ENCODE assay signal across 8 mouse cellular contexts in genomic region chr2:120027950-120028331, GRCm38 (mm10). TPM values are rescaled to one million over a fixed set of nuclear protein-coding genes. Genes with fewer than 3 reads are reported as not detected.
DNase-seq lines count a peak whose midpoint lies in the region; ATAC-seq and TF ChIP-seq lines count a peak whose summit lies in the region.

No protein-coding gene starts in this region.

- H3K36me3 ChIP-seq in heart, embryonic 11.5 days (ENCODE audit: control insufficient read depth, insufficient read depth, low read length): peaks cover 6% of the 10 kb centered on the region; the same call in 1 of the 2 replicates
- H3K36me3 ChIP-seq in CH12.LX (replicated peaks in 1 of 2; ENCODE audit: control insufficient read depth in 1 of 2, insufficient read depth in 1 of 2, low read length in 1 of 2): peaks cover 37 to 68% of the 10 kb centered on the region in 2 experiments
- peaks cover 21% of the 10 kb centered on the region for H3K36me3 ChIP-seq in forebrain, embryonic 15.5 days

- H3K27ac ChIP-seq in heart, embryonic 11.5 days (ENCODE audit: low read depth, low read length): peak overlapping the region; percentile 82; the same call in 1 of the 2 replicates
- H3K27ac ChIP-seq in CH12.LX (ENCODE audit: insufficient read depth, low read depth): no peak overlapping the region
- peak overlapping the region; percentile 87 for H3K27ac ChIP-seq in forebrain, embryonic 15.5 days (replicated peaks)

- TF ChIP-seq EP300 in CH12.LX (IDR thresholded peaks at IDR 0.05; ENCODE audit: low read length): no peak

- no peaks in the 10 kb centered on the region for H3K79me2 ChIP-seq in CH12.LX (replicated peaks; ENCODE audit: control insufficient read depth, extremely low read depth, insufficient read depth, poor library complexity, severe bottlenecking)

- peaks cover 8% of the 10 kb centered on the region for H3K4me1 ChIP-seq in heart, embryonic 11.5 days (ENCODE audit: control insufficient read depth, insufficient read depth, low read length)
- peaks cover 5 to 38% of the 10 kb centered on the region in 2 experiments; a peak in 3 of 4 replicates for H3K4me1 ChIP-seq in CH12.LX (ENCODE audit: control insufficient read depth in 1 of 2, insufficient read depth in 2 of 2)
- H3K4me1 ChIP-seq in forebrain, embryonic 15.5 days: peaks cover 18% of the 10 kb centered on the region

- TF ChIP-seq CTCF in CH12.LX (conservative IDR thresholded peaks at IDR 0.05 in 1 of 2, IDR thresholded peaks at IDR 0.05 in 1 of 2; ENCODE audit: low read depth in 2 of 2, low read length in 2 of 2): no peak

- 49% methylated on average over 3 of the region's 3 CpGs for WGBS in heart, embryonic 11.5 days (ENCODE audit: insufficient replicate concordance)
- WGBS in forebrain, embryonic 15.5 days: 46% methylated on average over 3 of the region's 3 CpGs

- H3K27me3 ChIP-seq in heart, embryonic 11.5 days (ENCODE audit: control insufficient read depth, insufficient read depth, low read length): no peaks in the 10 kb centered on the region
- H3K27me3 ChIP-seq in CH12.LX (replicated peaks): no peaks in the 10 kb centered on the region
- H3K27me3 ChIP-seq in forebrain, embryonic 15.5 days: no peaks in the 10 kb centered on the region

- no peak for TF ChIP-seq POLR2A in CH12.LX (IDR thresholded peaks at IDR 0.05; ENCODE audit: low read depth, low read length)

- H3K9ac ChIP-seq in heart, embryonic 11.5 days (ENCODE audit: low read depth, low read length): peak overlapping the region; percentile 96
- peak overlapping the region; percentile 64 for H3K9ac ChIP-seq in CH12.LX (ENCODE audit: insufficient read depth, low read depth)
- peak overlapping the region; percentile 80 for H3K9ac ChIP-seq in forebrain, embryonic 15.5 days (replicated peaks)

- DNase-seq in heart, adult 9 months (ENCODE audit: low spot score in 2 of 2): no peak
- peak; percentile 8 for DNase-seq in CH12.LX (ENCODE audit: extremely low read depth)
- DNase-seq in left cerebral cortex, adult 11 months (ENCODE audit: low spot score): no peak
- no peak for DNase-seq in cerebellum, adult 8-10 months
- DNase-seq in spleen, adult 18-20 months: no peak

- dilution Hi-C loops in CH12.LX (cut with MboI; ENCODE audit: extremely low pct_ligation_motif_present, extremely low pct_unique_long_range_greater_than_20kb, low sequenced_read_pairs): no loop called here

- H3K4me2 ChIP-seq in heart, embryonic 11.5 days: peak overlapping the region; percentile 77
- peak overlapping the region; percentile 65 for H3K4me2 ChIP-seq in CH12.LX (ENCODE audit: insufficient read depth, low read depth, poor library complexity, severe bottlenecking)
- H3K4me2 ChIP-seq in forebrain, embryonic 15.5 days (replicated peaks): peak overlapping the region; percentile 69

- in situ Hi-C loops in CH12.LX (cut with MboI; ENCODE audit: low pct_ligation_motif_present, low pct_unique_long_range_greater_than_20kb, low sequenced_read_pairs): no loop called here

- peak overlapping the region; percentile 83 for H3K4me3 ChIP-seq in heart, embryonic 11.5 days (ENCODE audit: low read depth, low read length)
- peak overlapping the region; percentile 72 to 83 (median 82) for H3K4me3 ChIP-seq in CH12.LX (replicated peaks in 1 of 3; ENCODE audit: low read depth in 2 of 3, low read length in 2 of 3, poor library complexity in 1 of 3)
- peak overlapping the region; percentile 73 for H3K4me3 ChIP-seq in forebrain, embryonic 15.5 days

- H3K9me3 ChIP-seq in heart, embryonic 11.5 days (replicated peaks; ENCODE audit: control insufficient read depth, low read length): no peaks in the 10 kb centered on the region
- H3K9me3 ChIP-seq in CH12.LX (replicated peaks; ENCODE audit: low read length): no peaks in the 10 kb centered on the region
- H3K9me3 ChIP-seq in forebrain, embryonic 15.5 days: no peaks in the 10 kb centered on the region

- no peak for TF ChIP-seq RAD21 in CH12.LX (IDR thresholded peaks at IDR 0.05; ENCODE audit: low read depth, low read length)

- ATAC-seq in heart, embryonic 11.5 days (replicated peaks; ENCODE audit: insufficient number of reproducible peaks, low FRiP score, low TSS enrichment): no peak
- peak; percentile 27 for ATAC-seq in forebrain, embryonic 15.5 days (replicated peaks)
- ATAC-seq in megakaryocyte progenitor cell, adult 5-6 weeks (replicated peaks; ENCODE audit: poor library complexity): peak; percentile 1; the same call in 1 of the 2 replicates

TF ChIP-seq in CH12.LX, 34 proteins besides CTCF, POLR2A, EP300 and RAD21:
- TF ChIP-seq ZC3H11A (IDR thresholded peaks at IDR 0.05; ENCODE audit: low read depth, low read length) (no peak), MYC (IDR thresholded peaks at IDR 0.05; ENCODE audit: low read depth, low read length) (no peak), TCF12 (IDR thresholded peaks at IDR 0.05; ENCODE audit: low read depth, low read length) (no peak), ELF1 (IDR thresholded peaks at IDR 0.05; ENCODE audit: low read depth, low read length) (no peak), MEF2A (IDR thresholded peaks at IDR 0.05; ENCODE audit: borderline replicate concordance, low read depth, low read length) (no peak), JUND (conservative IDR thresholded peaks at IDR 0.05; ENCODE audit: low read depth, low read length) (no peak), RCOR1 (conservative IDR thresholded peaks at IDR 0.05; ENCODE audit: low read depth, low read length) (no peak), MAZ (IDR thresholded peaks at IDR 0.05; ENCODE audit: low read depth, low read length) (no peak), CHD2 (IDR thresholded peaks at IDR 0.05; ENCODE audit: low read length) (no peak), MAX (IDR thresholded peaks at IDR 0.05; ENCODE audit: low read length) (no peak)

RNA-seq across cellular contexts. Expression of gene Gm28042, which starts 0.6 kb away (rescaled TPM):
- 0.92 and 1.8 TPM in 2 replicates for polyA plus RNA-seq in heart, embryonic 11.5 days (2014; fragmentation: Nextera tagmentation; extraction: Ambion mirVana)
- total RNA-seq in CH12.LX (2012; rRNA removed): 1.0 and 1.9 TPM in 2 replicates
- total RNA-seq in CH12.LX (2014; rRNA removed): 0.77 and 0.84 TPM in 2 replicates
- 1.8 and 2.0 TPM in 2 replicates for polyA plus RNA-seq in CH12.LX (2012; ENCODE audit: insufficient read length, low read depth)
- polyA plus RNA-seq in forebrain, embryonic 15.5 days (2015; fragmentation: Nextera tagmentation; extraction: Ambion mirVana): 5.0 and 5.1 TPM in 2 replicates
- total RNA-seq in megakaryocyte progenitor cell, adult 5-6 weeks (2015): 2.2 and 4.1 TPM in 2 replicates
- 0.50 and 0.51 TPM in 2 replicates for total RNA-seq in megakaryocyte progenitor cell, adult 5-6 weeks (2017)

RNA-seq across cellular contexts. Expression of gene Jmjd7, which starts 0.7 kb away (rescaled TPM):
- polyA plus RNA-seq in heart, embryonic 11.5 days (2014; fragmentation: Nextera tagmentation; extraction: Ambion mirVana): 12.7 and 16.0 TPM in 2 replicates
- total RNA-seq in CH12.LX (2012; rRNA removed): 12.7 and 14.6 TPM in 2 replicates
- 8.4 and 11.3 TPM in 2 replicates for total RNA-seq in CH12.LX (2014; rRNA removed)
- polyA plus RNA-seq in CH12.LX (2012; ENCODE audit: insufficient read length, low read depth): 10.6 and 15.0 TPM in 2 replicates
- 19.1 and 19.6 TPM in 2 replicates for polyA plus RNA-seq in forebrain, embryonic 15.5 days (2015; fragmentation: Nextera tagmentation; extraction: Ambion mirVana)
- total RNA-seq in megakaryocyte progenitor cell, adult 5-6 weeks (2015): 2.6 and 5.0 TPM in 2 replicates
- total RNA-seq in megakaryocyte progenitor cell, adult 5-6 weeks (2017): 1.7 and 5.4 TPM in 2 replicates

RNA-seq across cellular contexts. Expression of gene Pla2g4b, which starts 5.3 kb away (rescaled TPM):
- 1.2 and 2.3 TPM in 2 replicates for polyA plus RNA-seq in heart, embryonic 11.5 days (2014; fragmentation: Nextera tagmentation; extraction: Ambion mirVana)
- total RNA-seq in CH12.LX (2012; rRNA removed) (2.5 and 4.0 TPM in 2 replicates), CH12.LX (2014; rRNA removed) (0.90 and 1.5 TPM in 2 replicates)
- 2.3 and 2.7 TPM in 2 replicates for polyA plus RNA-seq in CH12.LX (2012; ENCODE audit: insufficient read length, low read depth)
- polyA plus RNA-seq in forebrain, embryonic 15.5 days (2015; fragmentation: Nextera tagmentation; extraction: Ambion mirVana): 2.0 and 2.3 TPM in 2 replicates
- total RNA-seq in megakaryocyte progenitor cell, adult 5-6 weeks (2015): 1.2 and 1.4 TPM in 2 replicates
- 0.51 and 3.7 TPM in 2 replicates for total RNA-seq in megakaryocyte progenitor cell, adult 5-6 weeks (2017)

RNA-seq across cellular contexts. Expression of gene Mapkbp1, which starts 55.4 kb away (rescaled TPM):
- 2.5 and 3.2 TPM in 2 replicates for polyA plus RNA-seq in heart, embryonic 11.5 days (2014; fragmentation: Nextera tagmentation; extraction: Ambion mirVana)
- total RNA-seq in CH12.LX (2012; rRNA removed) (4.3 and 4.4 TPM in 2 replicates), CH12.LX (2014; rRNA removed) (1.8 and 1.9 TPM in 2 replicates)
- 4.5 and 7.0 TPM in 2 replicates for polyA plus RNA-seq in CH12.LX (2012; ENCODE audit: insufficient read length, low read depth)
- polyA plus RNA-seq in forebrain, embryonic 15.5 days (2015; fragmentation: Nextera tagmentation; extraction: Ambion mirVana): 5.4 and 5.5 TPM in 2 replicates
- total RNA-seq in megakaryocyte progenitor cell, adult 5-6 weeks (2015): 3.2 and 4.0 TPM in 2 replicates
- total RNA-seq in megakaryocyte progenitor cell, adult 5-6 weeks (2017): 2.3 and 5.7 TPM in 2 replicates
